Mouse (Mus musculus): Measurements from ENCODE around the gene Gjb6.

The Gjb6 gene

GRCm38 (mm10) chr14:57089107-57089506, 44.3 kb downstream of the Gjb6 start:
- no peak for DNase-seq (ENCODE audit: low read depth, low spot score)

- no peak for DNase-seq (ENCODE audit: low read depth, low spot score)
Observed at GRCm38 (mm10) chr14:57084180-57084668, 49.2 kb downstream of the Gjb6 start.

GRCm38 (mm10) chr14:57082863-57083262, 50.5 kb downstream of the Gjb6 start:
- DNase-seq (ENCODE audit: low read depth, low spot score) = no peak

GRCm38 (mm10) chr14:57075537-57075936, 57.9 kb downstream of the Gjb6 start:
- no peak for DNase-seq (ENCODE audit: low read depth, low spot score)

Measured in forelimb bud, embryonic 11.5 days (tissue).